Mouse (Mus musculus): ENCODE results near the gene Cmklr1.

Gene Cmklr1

GRCm38 (mm10) chr5:113620130-113620716 lies 30.0 kb downstream of the Cmklr1 start:
- DNase-seq (ENCODE audit: low read depth, low spot score), result no peak

- DNase-seq (ENCODE audit: low read depth, low spot score), result no peak
Measured at GRCm38 (mm10) chr5:113619151-113619550, 31.1 kb downstream of the Cmklr1 start.

- DNase-seq (ENCODE audit: low read depth, low spot score), result no peak
Measured at GRCm38 (mm10) chr5:113618716-113619115, 31.5 kb downstream of the Cmklr1 start.

GRCm38 (mm10) chr5:113611771-113612233 lies 38.4 kb downstream of the Cmklr1 start:
- DNase-seq (ENCODE audit: low read depth, low spot score), result peak; percentile 75

- no peak for DNase-seq (ENCODE audit: low read depth, low spot score)
Measured at GRCm38 (mm10) chr5:113611131-113611530, 39.1 kb downstream of the Cmklr1 start.

- no peak for DNase-seq (ENCODE audit: low read depth, low spot score)
Measured at GRCm38 (mm10) chr5:113610490-113610889, 39.7 kb downstream of the Cmklr1 start.

- no peak for DNase-seq (ENCODE audit: low read depth, low spot score)
Measured at GRCm38 (mm10) chr5:113609891-113610290, 40.3 kb downstream of the Cmklr1 start.

GRCm38 (mm10) chr5:113608511-113608910 lies 41.7 kb downstream of the Cmklr1 start:
- no peak for DNase-seq (ENCODE audit: low read depth, low spot score)

GRCm38 (mm10) chr5:113607941-113608431 lies 42.2 kb downstream of the Cmklr1 start:
- DNase-seq (ENCODE audit: low read depth, low spot score), result peak; percentile 76

GRCm38 (mm10) chr5:113606961-113607785 lies 43.1 kb downstream of the Cmklr1 start:
- peak; percentile 31 for DNase-seq (ENCODE audit: low read depth, low spot score)

GRCm38 (mm10) chr5:113606121-113606520 lies 44.1 kb downstream of the Cmklr1 start:
- DNase-seq (ENCODE audit: low read depth, low spot score), result no peak

- DNase-seq (ENCODE audit: low read depth, low spot score), result no peak
Measured at GRCm38 (mm10) chr5:113604758-113605157, 45.5 kb downstream of the Cmklr1 start.

GRCm38 (mm10) chr5:113603471-113603870 lies 46.8 kb downstream of the Cmklr1 start:
- DNase-seq (ENCODE audit: low read depth, low spot score), result no peak

GRCm38 (mm10) chr5:113600803-113601202 lies 49.4 kb downstream of the Cmklr1 start:
- DNase-seq (ENCODE audit: low read depth, low spot score), result no peak

- DNase-seq (ENCODE audit: low read depth, low spot score), result no peak
Measured at GRCm38 (mm10) chr5:113600181-113600580, 50.0 kb downstream of the Cmklr1 start.

- no peak for DNase-seq (ENCODE audit: low read depth, low spot score)
Measured at GRCm38 (mm10) chr5:113596780-113597353, 53.4 kb downstream of the Cmklr1 start.

- no peak for DNase-seq (ENCODE audit: low read depth, low spot score)
Measured at GRCm38 (mm10) chr5:113596252-113596651, 54.0 kb downstream of the Cmklr1 start.

GRCm38 (mm10) chr5:113593911-113594705 lies 56.1 kb downstream of the Cmklr1 start:
- no peak for DNase-seq (ENCODE audit: low read depth, low spot score)

GRCm38 (mm10) chr5:113591751-113592230 lies 58.4 kb downstream of the Cmklr1 start:
- no peak for DNase-seq (ENCODE audit: low read depth, low spot score)

- DNase-seq (ENCODE audit: low read depth, low spot score), result no peak
Measured at GRCm38 (mm10) chr5:113591166-113591565, 59.1 kb downstream of the Cmklr1 start.

GRCm38 (mm10) chr5:113590010-113590640 lies 60.1 kb downstream of the Cmklr1 start:
- DNase-seq (ENCODE audit: low read depth, low spot score), result no peak

Measured in skeletal muscle tissue, adult 2 months (tissue).